Mouse (Mus musculus): ENCODE data around the gene 9430097D07Rik. TPM values are rescaled to one million over a fixed set of nuclear protein-coding genes. Genes with fewer than 3 reads are reported as not detected.
A peak's percentile ranks its signal among the peaks of the same experiment; 100 is the strongest.

The 9430097D07Rik gene
- total RNA-seq, 4 experiments from 2014 or later = 0.23 to 0.74 (median 0.40) TPM

DNA sequence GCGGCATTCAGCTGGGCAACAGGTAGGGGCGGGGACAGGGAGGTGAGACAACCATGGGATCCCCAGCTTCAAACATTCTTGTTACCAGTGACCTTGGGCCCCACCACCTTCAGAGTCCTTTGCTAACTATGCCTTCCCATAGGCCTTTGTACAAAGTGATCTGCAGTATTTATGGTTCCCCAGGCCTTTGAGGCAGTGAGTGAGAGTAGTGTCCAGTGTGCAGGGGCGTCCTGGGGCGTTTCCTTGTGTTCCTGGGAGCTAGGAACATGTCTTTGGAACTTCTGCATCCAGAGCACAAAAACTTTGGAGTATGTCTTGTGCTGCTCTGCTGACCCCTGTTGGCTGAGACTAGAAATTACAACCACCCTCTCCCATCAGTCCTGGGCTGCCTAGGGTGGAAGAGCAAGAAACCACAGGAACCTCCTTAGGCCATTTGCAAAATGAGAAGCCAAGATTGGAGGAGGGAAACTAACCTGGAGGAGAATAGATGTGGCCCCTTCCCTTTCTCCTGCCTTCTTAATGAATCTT lies 8.9 kb downstream of the 9430097D07Rik start:
- DNase-seq (ENCODE audit: low spot score in 2 of 2) = peak in 1 of 2 experiments; percentile 69

GRCm38 (mm10) chr2:32559570-32559969 lies 15.9 kb downstream of the 9430097D07Rik start:
- peak; percentile 73 to 84 for DNase-seq (ENCODE audit: low spot score in 2 of 2)

- DNase-seq (ENCODE audit: low spot score in 2 of 2) = no peak
Observed at GRCm38 (mm10) chr2:32556019-32556418, 19.5 kb downstream of the 9430097D07Rik start.

DNA sequence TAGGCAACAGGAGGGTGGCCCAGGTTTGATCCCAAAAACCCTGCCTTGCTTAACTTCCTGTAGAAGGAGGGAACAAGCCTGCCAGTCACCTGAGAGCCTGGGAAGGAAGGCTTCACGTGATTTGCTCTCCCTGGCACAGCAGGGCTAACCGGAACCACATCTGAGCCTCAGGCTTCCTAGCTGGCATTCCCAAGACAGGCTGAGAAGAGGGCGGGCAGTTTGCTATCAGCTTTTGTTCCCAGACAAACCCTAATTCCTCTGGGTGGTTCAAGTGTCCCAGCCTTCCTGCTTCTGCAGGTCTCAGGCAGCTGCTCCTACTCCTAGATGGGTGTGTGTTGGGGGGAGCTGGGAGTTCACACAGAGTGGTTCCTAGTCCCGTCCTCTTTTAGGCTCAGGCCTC lies 20.0 kb downstream of the 9430097D07Rik start:
- no peak for DNase-seq (ENCODE audit: low spot score in 2 of 2)

GRCm38 (mm10) chr2:32553592-32554148 lies 21.8 kb downstream of the 9430097D07Rik start:
- no peak for DNase-seq (ENCODE audit: low spot score in 2 of 2)

DNA sequence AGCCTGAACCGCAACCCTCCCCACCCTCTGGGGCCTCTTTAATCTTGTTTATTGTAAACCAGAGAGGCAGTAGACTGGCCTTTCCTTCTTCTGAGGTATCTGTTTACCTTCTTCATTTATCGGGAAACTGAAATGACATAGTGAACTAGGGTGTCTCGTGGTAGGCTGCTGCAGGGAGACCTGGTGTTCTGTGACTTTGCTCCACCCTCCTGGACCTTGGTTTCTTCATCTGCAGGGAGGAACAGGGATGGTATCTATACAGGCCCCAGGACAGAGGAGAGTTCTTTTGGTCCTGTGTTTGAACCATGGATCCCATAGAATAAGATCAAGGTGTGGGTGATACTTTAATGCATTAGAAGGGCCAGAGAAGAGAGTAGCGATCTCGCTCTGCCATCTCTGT lies 24.2 kb downstream of the 9430097D07Rik start:
- DNase-seq (ENCODE audit: low spot score in 2 of 2) = no peak

GRCm38 (mm10) chr2:32549764-32550163 lies 25.7 kb downstream of the 9430097D07Rik start:
- DNase-seq (ENCODE audit: low spot score in 2 of 2) = peak in 1 of 2 experiments; percentile 38

DNA sequence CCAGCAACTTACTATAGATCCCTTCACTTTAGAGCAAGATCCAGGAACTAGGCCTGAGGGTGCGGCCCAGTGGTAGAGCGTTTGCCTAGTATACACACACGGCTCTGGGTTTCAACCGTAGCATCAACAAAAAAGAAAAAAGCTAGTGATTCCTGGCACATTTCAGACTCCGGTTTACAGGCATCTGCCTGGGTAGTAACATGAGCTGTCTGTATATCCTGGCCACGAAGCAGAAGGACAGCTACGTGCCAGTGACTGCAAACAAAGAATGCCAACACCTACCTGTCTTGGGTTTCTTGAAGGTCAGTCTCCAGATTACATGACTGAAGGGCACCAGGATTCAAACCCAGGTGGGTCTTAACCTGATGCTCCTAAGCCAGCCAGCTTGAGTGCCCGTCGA lies 26.3 kb downstream of the 9430097D07Rik start:
- no peak for DNase-seq (ENCODE audit: low spot score in 2 of 2)

DNA sequence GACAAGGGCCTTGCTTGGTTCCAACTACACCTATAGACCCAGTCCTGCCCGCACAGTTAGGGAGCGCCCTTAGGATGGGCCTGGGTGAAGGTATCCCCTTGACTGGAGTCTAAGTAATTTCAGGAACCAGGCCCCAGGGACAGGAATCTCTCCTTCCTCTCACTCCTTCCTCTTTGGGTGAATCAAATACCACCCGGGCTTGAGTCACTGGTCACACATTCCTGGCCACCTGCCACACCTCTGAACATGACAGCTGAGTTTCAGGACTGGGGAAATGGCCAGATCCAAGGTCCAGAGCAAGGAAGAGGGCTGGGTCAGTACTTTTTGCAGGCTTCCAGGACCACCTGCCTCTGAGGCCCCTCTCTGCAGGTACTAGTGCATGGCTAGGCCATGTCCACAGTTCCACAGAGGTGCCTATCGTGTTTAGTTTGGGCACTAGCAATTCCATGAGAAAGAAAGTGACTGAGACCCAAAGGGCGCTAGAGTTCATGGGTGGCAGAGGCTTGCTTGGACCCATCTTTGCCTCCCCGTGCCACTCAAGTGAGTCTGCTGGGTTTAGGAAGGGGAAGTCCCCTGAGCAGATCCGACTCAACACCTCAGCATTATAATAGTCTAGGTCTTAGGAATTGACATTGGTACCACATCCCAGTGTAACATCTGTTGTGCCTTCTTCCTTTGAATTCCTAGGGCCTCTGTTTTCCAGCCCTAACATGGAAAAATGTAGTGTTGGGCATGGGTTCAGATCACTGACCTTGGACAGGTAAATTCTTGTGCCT lies 27.3 kb downstream of the 9430097D07Rik start:
- no peak for DNase-seq (ENCODE audit: low spot score in 2 of 2)

GRCm38 (mm10) chr2:32547380-32547779 lies 28.1 kb downstream of the 9430097D07Rik start:
- DNase-seq (ENCODE audit: low spot score in 2 of 2) = no peak

DNA sequence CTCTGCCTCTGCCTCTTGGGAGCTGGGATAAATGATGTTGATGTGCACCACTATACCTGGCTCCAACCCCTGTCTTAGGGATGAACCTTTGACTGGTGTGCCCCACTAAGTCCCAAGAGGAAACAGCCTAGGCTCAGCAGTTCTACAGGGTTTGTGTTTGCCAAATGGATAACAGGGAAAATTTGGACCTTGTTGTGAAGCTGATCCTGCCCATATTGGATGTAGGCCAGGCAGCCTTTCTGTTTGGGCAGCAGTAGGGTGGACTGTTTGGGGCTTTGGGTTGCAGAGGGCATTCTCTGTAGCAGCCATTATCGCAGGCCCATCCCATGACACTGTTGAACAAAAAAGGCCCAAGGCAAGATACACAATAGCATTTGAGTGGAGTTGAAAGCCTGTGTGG lies 28.5 kb downstream of the 9430097D07Rik start:
- DNase-seq (ENCODE audit: low spot score in 2 of 2) = no peak

GRCm38 (mm10) chr2:32543031-32543449 lies 32.4 kb downstream of the 9430097D07Rik start:
- peak in 1 of 2 experiments; percentile 58 for DNase-seq (ENCODE audit: low spot score in 2 of 2)

DNA sequence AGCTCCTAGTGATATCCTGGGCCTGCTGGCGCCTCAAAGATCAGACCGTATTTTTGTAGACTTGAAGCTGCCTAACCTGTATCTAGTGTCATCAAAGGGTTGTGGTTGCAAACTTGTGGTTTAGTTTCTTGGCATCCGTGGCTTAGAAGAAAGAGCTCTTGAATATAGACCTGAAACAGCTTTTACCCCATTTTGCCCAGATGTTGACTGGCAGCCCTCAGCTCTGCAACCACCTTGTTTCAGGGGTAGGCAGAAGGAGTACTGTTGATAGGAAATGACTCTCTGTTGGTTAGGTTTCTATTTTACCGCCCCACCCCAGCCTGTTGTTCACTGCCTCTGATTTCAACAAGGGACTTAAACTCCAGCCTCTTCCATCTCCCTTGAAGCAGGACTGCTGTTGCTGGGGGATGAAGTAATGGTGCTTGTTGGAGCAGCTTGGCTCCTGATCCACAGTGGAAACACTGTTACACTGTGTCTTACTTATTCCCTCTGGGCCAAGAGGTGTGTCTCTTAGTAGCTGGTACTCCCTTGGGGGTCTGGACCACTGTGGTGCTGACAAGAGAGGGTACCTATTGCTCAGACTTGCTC lies 33.4 kb downstream of the 9430097D07Rik start:
- no peak for DNase-seq (ENCODE audit: low spot score in 2 of 2)

DNA sequence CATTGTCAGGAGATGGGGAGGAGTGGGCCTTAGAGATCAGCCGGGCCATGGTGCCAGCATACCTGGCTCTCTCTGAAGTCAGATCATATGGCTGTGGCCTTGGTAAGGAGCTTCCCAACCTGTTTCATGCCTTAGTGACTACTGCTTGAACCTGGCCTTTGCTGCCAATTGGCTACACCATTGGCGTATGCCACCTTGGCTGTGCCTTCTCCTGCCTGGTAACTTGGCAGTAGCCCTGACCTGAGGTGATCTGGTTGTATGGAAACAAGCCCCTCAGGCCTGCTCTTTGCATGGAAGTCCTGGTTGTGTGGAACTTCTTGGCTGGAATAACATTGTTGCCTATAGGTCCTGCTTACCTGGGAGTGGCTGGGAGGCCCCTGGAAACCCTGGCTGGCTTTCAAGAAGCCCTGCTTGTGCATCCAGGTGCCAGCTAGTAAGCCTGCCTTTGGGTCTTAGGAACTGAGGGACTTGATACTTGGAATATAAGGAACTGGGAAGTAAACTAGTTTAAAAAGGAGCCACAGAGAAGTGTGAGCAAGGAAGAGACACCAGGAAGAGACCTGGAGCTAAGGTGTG lies 34.1 kb downstream of the 9430097D07Rik start:
- no peak for DNase-seq (ENCODE audit: low spot score in 2 of 2)

DNA sequence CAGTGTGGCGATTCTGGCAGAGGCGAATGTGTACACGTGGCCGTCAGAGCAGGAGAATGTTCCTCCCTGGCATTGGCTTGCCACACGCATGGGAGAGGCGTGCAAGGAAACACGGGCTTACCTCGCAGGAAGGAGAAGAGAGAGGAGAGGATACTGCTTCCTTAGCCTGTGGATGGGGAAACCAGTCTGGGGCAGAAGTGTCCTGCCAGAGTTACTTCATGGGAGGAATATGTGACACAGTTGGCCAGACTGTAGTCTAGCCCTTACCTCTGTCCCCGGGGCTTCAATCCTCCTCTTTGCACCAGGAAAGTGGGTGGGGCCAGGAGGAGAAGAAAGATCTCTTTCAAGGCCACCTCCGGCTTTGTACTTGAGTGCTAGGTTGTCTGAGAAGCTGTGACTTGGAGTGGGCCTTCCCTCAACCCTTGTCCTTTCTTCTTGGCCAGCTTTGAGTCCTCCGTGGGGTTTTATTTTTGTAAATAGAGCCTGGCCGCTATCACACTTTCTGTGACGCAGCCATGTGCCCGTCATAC lies 36.0 kb downstream of the 9430097D07Rik start:
- no peak for DNase-seq (ENCODE audit: low spot score in 2 of 2)

- DNase-seq (ENCODE audit: low spot score in 2 of 2) = no peak
Observed at GRCm38 (mm10) chr2:32538461-32538860, 37.0 kb downstream of the 9430097D07Rik start.

DNA sequence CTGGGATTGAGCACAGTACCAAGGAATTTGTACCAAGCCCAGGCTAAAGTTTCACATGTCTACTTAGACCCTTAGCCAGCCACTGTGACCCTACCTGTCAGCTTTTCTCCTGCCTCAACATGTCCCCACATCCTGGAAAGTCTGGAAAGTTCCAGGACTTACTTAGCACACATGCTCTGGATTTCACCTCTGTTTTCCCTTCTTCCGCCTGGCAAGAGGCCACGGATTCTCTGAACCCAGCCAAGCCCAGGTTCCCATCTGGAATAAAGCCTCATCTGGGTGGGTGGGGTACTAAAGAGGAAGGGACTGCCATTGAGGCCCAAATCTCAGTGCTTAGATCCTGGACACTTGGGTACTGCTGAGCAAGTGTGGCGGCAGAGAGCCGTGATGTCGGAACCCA lies 37.5 kb downstream of the 9430097D07Rik start:
- no peak for DNase-seq (ENCODE audit: low spot score in 2 of 2)

- no peak for DNase-seq (ENCODE audit: low spot score in 2 of 2)
Observed at GRCm38 (mm10) chr2:32537360-32537905, 38.1 kb downstream of the 9430097D07Rik start.

GRCm38 (mm10) chr2:32536634-32537359 lies 38.7 kb downstream of the 9430097D07Rik start:
- DNase-seq (ENCODE audit: low spot score in 2 of 2) = peak; percentile 60 to 69

GRCm38 (mm10) chr2:32536086-32536633 lies 39.3 kb downstream of the 9430097D07Rik start:
- DNase-seq (ENCODE audit: low spot score in 2 of 2) = no peak
